Mouse (Mus musculus): Measurements from ENCODE around the gene Apba3.

Gene Apba3

GRCm38 (mm10) chr10:81245166-81245565 lies 21.6 kb upstream of the Apba3 start:
- in situ Hi-C loops (cut with MboI; ENCODE audit: low pct_unique_long_range_greater_than_20kb in 1 of 2, low sequenced_read_pairs in 2 of 2, unreplicated experiment in 1 of 2), result no loop called here

DNA sequence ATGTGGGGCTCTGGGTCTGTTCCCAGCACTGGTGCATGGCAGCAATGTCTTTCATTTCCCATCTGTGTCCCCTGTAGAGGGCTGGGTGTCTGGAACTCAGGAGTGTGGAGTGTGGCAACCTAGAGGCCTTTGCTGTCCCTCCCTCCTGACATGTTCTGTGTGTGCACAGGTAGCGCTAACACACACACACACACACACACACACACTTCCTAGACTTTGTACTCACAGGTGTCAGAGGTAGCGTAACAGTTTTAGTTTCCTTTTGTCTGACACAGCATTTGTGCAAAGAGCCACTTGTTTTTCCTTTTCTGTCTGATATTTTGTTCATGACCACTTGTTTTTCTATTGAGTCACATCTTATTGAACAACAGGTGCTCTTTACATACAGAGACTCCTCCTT lies 19.0 kb upstream of the Apba3 start:
- in situ Hi-C loops (cut with MboI; ENCODE audit: low pct_unique_long_range_greater_than_20kb in 1 of 2, low sequenced_read_pairs in 2 of 2, unreplicated experiment in 1 of 2), result no loop called here

DNA sequence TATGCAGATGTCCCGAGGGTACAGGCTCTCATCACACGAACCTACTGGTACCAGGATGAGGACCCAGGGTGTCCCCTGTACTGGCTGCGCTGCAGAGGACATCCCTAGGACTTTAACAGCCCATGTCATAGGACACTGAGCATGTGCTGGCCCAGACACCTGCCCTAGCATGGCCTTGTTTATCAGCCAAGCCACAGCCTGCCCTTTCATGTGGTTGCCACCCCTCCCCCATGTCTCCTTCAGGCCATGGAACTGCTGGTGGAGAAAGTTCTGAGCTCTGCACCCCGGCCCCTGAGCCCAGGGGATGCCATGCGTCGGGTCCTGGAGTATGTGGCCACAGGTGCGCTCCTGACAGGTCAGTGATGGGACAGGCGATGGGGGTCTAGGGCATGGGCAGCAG lies 17.3 kb upstream of the Apba3 start:
- in situ Hi-C loops (cut with MboI; ENCODE audit: low pct_unique_long_range_greater_than_20kb in 1 of 2, low sequenced_read_pairs in 2 of 2, unreplicated experiment in 1 of 2), result no loop called here

DNA sequence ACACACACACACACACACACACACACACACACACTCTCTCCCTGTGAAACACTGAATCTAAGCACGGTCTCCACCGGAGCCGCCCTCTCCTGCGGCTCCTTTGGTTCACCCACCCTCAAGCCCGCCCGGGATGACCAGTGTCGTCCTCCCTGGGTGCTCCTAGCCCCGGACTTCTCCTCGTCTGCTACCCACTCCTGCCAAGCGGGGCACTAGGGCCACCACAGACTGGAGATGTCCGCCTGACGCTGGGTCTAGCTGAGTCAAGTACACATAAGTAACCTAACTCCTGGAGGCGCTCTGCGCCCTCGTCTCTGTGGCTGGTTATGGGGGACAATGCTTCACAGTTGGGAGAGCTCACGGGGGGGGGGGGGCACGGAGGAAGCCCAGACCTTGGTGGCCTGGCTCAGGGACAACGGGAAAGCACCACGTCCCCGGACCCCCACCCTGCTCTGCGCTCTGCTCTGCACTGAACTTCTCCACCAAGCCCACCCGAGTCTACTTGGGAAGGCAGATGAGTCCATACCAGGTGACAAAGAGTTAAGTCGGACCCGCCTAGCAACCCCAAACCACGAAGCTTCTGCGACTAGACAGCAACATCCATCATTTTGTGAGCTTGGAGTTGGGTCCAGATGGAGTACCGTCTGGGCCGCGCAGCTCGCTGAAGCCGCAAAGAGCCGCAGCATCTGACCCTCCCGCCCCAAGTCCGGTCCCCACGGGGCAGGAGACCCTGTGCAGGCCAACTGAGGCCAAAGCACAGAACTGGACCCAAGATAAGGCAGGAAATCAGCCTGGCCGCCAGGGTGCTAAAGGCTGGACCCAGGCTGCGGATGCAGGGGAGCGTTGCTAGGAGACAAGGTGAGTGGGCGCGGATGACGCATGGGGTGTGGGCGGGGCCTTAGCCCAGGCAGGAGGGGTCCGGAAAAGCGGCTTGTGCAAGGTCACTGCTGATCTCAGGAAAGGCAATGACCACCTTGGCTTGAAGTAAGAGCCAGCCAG lies 14.0 kb upstream of the Apba3 start, which contains the start of gene Matk:
Matk (plus strand) TSS at position 512 of the 996 bp plus-strand sequence.
- in situ Hi-C loops (cut with MboI; ENCODE audit: low pct_unique_long_range_greater_than_20kb in 1 of 2, low sequenced_read_pairs in 2 of 2, unreplicated experiment in 1 of 2), result no loop called here

DNA sequence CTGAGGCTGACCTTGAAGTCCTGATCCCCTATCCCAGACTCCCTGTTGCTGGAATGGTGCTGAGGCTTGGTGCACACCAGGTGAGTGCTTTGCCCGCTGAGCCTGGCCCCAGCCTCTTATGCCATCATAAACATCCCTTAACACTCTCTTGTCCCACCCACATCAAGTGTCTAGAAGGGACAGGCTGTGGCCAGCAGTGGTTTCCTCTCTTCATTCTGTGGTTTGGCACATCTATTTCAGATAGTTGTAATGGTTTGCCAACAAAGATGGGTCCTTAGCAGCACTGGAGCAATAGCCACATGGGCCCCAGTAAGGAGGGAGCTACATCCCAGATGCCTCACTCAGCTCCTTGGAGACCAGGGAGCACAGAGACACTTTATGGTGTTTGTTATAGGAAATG lies 11.9 kb upstream of the Apba3 start:
- in situ Hi-C loops (cut with MboI; ENCODE audit: low pct_unique_long_range_greater_than_20kb in 1 of 2, low sequenced_read_pairs in 2 of 2, unreplicated experiment in 1 of 2), result no loop called here

DNA sequence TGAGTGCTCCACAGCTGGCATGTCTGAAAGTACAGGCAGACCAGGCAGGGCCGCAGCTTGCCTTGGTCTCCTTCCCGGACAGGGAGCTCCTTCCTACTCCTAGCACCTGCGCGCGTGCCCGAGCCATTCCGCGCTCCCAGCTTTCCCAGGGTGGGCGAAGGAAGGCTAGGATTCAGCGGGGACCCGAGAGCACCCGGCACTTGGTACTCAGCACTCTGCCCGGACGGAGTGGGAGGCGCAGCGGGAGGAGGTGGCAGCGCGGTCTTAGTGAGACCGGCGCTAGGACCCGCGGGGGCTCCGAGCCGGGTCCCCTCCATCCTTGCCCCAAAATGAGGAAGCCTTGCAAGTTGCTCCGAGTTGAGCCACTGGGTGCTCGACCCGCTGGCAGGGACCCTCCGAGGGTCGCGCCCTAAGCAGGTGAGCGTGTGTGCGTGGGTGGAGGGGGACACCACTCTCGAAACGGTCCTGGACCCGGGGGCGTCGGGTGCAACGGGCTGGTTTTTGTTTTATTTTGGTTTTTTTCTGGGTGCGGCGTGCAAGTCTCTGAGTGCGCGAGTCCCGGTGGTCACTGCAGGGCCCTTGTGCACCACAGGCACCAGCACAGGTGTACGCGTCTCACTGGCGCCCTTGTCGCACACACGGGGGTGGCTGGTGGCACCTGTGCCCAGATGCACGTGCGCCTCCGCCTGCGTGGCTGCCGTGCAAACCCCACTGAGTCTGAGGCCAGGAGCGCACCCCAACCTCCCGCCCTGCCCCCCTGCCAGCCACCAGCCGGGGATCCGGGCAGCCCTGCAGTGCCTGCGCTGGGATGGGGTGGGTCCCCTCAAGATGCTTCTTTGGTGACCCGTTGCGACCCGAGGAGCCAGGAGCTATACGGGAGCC lies 9.4 kb upstream of the Apba3 start:
- in situ Hi-C loops (cut with MboI; ENCODE audit: low pct_unique_long_range_greater_than_20kb in 1 of 2, low sequenced_read_pairs in 2 of 2, unreplicated experiment in 1 of 2), result no loop called here

DNA sequence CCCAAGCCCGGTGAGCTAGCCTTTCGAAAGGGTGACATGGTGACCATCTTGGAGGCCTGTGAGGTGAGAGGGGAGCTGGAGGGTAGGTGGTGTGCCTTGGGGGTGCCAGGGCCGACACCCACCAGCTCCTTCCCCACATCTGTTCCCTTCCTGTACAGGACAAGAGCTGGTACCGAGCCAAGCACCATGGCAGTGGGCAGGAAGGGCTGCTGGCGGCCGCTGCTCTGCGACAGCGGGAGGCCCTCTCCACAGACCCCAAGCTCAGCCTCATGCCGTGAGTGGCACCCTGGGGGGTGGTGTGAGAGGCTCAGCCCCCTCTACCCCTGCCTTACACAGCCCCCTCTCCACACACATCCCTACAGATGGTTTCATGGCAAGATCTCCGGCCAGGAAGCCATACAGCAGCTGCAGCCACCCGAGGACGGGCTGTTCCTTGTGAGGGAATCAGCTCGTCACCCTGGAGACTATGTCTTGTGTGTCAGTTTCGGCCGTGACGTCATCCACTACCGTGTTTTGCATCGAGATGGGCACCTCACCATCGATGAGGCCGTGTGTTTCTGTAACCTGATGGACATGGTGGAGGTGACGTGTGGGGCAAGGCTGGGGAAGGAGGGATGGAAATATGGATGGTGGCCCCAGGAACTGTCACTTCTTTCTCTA lies 7.4 kb upstream of the Apba3 start:
- in situ Hi-C loops (cut with MboI; ENCODE audit: low pct_unique_long_range_greater_than_20kb in 1 of 2, low sequenced_read_pairs in 2 of 2, unreplicated experiment in 1 of 2), result no loop called here

- in situ Hi-C loops (cut with MboI; ENCODE audit: low pct_unique_long_range_greater_than_20kb in 1 of 2, low sequenced_read_pairs in 2 of 2, unreplicated experiment in 1 of 2), result no loop called here
Observed at GRCm38 (mm10) chr10:81261025-81261424, 5.7 kb upstream of the Apba3 start.

DNA sequence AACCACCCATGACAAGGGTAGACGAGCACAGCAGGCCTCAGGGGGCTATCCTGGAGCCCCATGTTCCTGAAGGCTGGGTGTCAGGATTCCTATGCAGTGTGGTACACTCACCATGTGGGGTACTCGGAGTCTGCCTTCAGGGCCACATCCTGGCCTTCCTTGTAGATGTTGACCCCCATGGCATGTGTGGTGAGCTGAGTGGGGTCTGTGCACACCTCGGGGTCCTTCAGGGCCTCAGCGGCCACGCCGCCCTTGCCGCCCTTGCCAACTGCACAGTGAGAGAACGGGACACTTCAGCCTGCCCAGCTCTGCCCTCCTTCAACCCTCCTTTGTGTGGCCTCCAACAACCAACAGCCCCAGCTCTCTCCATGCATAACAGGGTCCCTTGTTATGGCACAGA lies 1.2 kb upstream of the Apba3 start:
- in situ Hi-C loops (cut with MboI; ENCODE audit: low pct_unique_long_range_greater_than_20kb in 1 of 2, low sequenced_read_pairs in 2 of 2, unreplicated experiment in 1 of 2), result no loop called here

DNA sequence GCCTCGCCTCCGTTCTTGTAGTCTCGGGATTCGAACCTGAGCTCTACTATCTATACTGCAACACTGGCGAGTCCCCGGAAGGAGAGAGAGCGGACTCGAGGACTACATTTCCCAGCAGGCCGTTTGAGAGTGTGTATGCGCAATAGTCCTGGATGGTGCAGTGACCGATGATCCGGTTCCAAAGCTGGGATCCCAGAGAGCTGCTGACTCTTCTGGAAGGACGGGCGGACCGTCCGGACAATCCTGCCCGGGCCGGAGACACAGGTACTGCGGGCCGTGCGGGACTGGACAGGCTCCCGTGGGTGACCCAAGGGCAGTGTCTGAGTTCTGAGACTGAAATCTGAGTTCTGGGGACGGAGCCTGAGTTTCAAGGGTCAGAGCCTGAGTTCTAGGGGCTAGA lies 1.3 kb downstream of the Apba3 start:
- in situ Hi-C loops (cut with MboI; ENCODE audit: low pct_unique_long_range_greater_than_20kb in 1 of 2, low sequenced_read_pairs in 2 of 2, unreplicated experiment in 1 of 2), result no loop called here

- in situ Hi-C loops (cut with MboI; ENCODE audit: low pct_unique_long_range_greater_than_20kb in 1 of 2, low sequenced_read_pairs in 2 of 2, unreplicated experiment in 1 of 2), result no loop called here
Observed at GRCm38 (mm10) chr10:81268643-81269412, 2.1 kb downstream of the Apba3 start.

GRCm38 (mm10) chr10:81272356-81272755 lies 5.6 kb downstream of the Apba3 start:
- in situ Hi-C loops (cut with MboI; ENCODE audit: low pct_unique_long_range_greater_than_20kb in 1 of 2, low sequenced_read_pairs in 2 of 2, unreplicated experiment in 1 of 2), result no loop called here

- in situ Hi-C loops (cut with MboI; ENCODE audit: low pct_unique_long_range_greater_than_20kb in 1 of 2, low sequenced_read_pairs in 2 of 2, unreplicated experiment in 1 of 2), result no loop called here
Observed at GRCm38 (mm10) chr10:81273842-81274241, 7.1 kb downstream of the Apba3 start.

DNA sequence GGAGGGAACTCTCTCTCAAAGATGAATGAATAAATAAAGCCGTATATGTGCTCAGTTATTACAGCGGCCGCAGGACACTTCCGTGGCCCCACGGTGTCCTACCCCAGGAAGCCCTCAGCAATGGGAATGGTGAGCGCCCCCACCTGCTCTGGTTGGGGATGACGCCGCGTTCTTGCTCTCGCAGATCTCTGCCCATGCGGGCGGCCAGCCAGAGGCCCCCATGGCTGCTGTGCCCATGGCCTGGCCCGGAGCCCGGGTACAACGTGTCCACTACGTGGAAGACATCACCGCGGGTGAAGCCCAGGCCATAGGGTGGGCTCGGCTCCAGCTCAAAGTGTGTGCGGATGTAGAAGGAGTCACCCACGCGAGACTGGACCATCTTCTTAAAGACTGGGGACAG lies 10.9 kb downstream of the Apba3 start:
- in situ Hi-C loops (cut with MboI; ENCODE audit: low pct_unique_long_range_greater_than_20kb in 1 of 2, low sequenced_read_pairs in 2 of 2, unreplicated experiment in 1 of 2), result no loop called here

- in situ Hi-C loops (cut with MboI; ENCODE audit: low pct_unique_long_range_greater_than_20kb in 1 of 2, low sequenced_read_pairs in 2 of 2, unreplicated experiment in 1 of 2), result no loop called here
Observed at GRCm38 (mm10) chr10:81279496-81279895, 12.7 kb downstream of the Apba3 start.

DNA sequence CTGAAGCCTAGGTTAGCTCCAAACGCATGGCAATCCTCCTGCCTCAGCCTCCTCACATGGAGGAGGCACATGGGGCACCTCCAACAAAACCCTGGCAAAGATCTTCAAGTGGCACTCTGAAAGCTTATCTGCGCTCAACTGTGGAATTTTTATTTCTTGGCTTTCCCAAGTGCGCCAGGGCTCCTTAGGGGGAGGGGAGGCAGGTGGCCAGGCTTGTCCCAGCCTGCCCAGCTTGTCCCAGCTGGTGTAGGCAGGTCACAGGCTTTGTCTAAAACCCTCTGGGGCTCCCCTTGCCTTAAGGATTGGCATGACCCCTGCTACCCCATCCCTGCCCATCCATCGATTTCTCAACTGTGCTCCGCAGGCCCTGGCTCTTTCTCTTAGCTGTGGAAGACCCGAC lies 17.4 kb downstream of the Apba3 start:
- in situ Hi-C loops (cut with MboI; ENCODE audit: low pct_unique_long_range_greater_than_20kb in 1 of 2, low sequenced_read_pairs in 2 of 2, unreplicated experiment in 1 of 2), result loop anchor here in 1 of 2 experiments (10.0 kb wide), 1 partner anchor 61 kb away; the partner anchor contains the start of gene Gipc3

DNA sequence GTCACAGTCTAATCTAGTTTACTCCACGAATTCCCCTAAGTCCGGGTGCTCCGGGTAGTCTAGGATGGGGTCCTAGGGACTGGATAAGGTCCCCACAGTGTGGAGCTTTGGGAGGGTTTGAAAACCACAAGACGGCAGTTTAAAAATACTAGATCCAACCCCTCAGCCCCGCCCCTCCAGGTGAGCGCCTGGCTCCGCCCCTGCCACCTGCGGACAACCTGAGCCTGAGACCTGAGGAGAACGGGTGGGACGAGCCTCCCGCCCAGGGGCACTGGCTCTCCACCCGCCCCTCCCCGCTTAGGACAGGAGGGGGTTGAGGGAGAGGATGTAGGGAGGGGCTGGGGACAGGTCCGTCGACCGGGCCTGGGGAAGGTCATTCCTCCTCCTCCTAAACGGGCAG lies 18.0 kb downstream of the Apba3 start:
- in situ Hi-C loops (cut with MboI; ENCODE audit: low pct_unique_long_range_greater_than_20kb in 1 of 2, low sequenced_read_pairs in 2 of 2, unreplicated experiment in 1 of 2), result loop anchor here (5.0 to 10.0 kb wide), 2 partner anchors 58 to 60 kb away; partner anchors contain the start of gene Gipc3 (in 2 of the 2)

Measured in mouse embryonic stem cell (cell line).